Mouse (Mus musculus) kidney, embryonic 15.5 days (tissue): ENCODE data around the gene Msh5. TPM values are rescaled to one million over a fixed set of nuclear protein-coding genes. Genes with fewer than 3 reads are reported as not detected.

Experiments
- ATAC-seq: fragments of 200-750 bp; cut with Nextera tagmentation; replicated peaks from 2 replicates; pipeline ENCODE4 v1.8.0; 2017; ENCODE audit warnings: moderate TSS enrichment; ENCODE audit not compliant: low FRiP score
- H3K27ac ChIP-seq: fragments of 300-500 bp; sonication (generic); 2 replicates; pipeline ENCODE4 v1.5.1; 2015; ENCODE audit warnings: mild to moderate bottlenecking, inconsistent platforms
- H3K27me3 ChIP-seq: fragments of 300-500 bp; sonication (generic); 2 replicates; pipeline ENCODE4 v1.6.1; 2015; ENCODE audit warnings: inconsistent platforms
- H3K36me3 ChIP-seq: fragments of 300-500 bp; sonication (generic); 2 replicates; pipeline ENCODE4 v1.6.1; 2015; ENCODE audit warnings: inconsistent platforms
- H3K4me1 ChIP-seq: fragments of 300-500 bp; sonication (generic); 2 replicates; pipeline ENCODE4 v1.6.1; 2015; ENCODE audit warnings: inconsistent platforms
- H3K4me2 ChIP-seq: fragments of 300-500 bp; sonication (generic); 2 replicates; pipeline ENCODE4 v1.6.1; 2015; ENCODE audit warnings: moderate library complexity, mild to moderate bottlenecking, inconsistent platforms
- H3K4me3 ChIP-seq: fragments of 300-500 bp; sonication (generic); replicated peaks from 2 replicates; pipeline ENCODE4 v1.5.1; 2015; ENCODE audit warnings: mild to moderate bottlenecking, inconsistent platforms
- H3K9ac ChIP-seq: fragments of 300-500 bp; sonication (generic); 2 replicates; pipeline ENCODE4 v1.6.1; 2015; ENCODE audit warnings: mild to moderate bottlenecking, inconsistent platforms
- H3K9me3 ChIP-seq: fragments of 300-500 bp; sonication (generic); replicated peaks from 2 replicates; pipeline ENCODE4 v1.6.1; 2016; ENCODE audit warnings: inconsistent platforms
- WGBS: fragments of 180-500 bp; shearing (Covaris S2); methylation state at CpG from one replicate; pipeline ENCODE4 v1.1.7; 2015; ENCODE audit warnings: mixed read lengths; 5-methylcytosine and 5-hydroxymethylcytosine counted together
- polyA plus RNA-seq: library from polyadenylated mRNA; unstranded; fragments of >200 nt; fragmentation: Nextera tagmentation; extraction: Ambion mirVana; gene quantifications from 2 replicates; pipeline ENCODE4 v1.2.1, GENCODE M21; 2015

Gene Msh5
- polyA plus RNA-seq, 1 experiment from 2014 or later = 5.4 TPM

GRCm38 (mm10) chr17:35080710-35081109 is 34.2 kb upstream of the Msh5 start:
- H3K4me2 ChIP-seq = no peak overlapping the region
- H3K36me3 ChIP-seq = no peaks in the 10 kb centered on the region
- H3K9me3 ChIP-seq = no peaks in the 10 kb centered on the region
- no peaks in the 10 kb centered on the region for H3K27me3 ChIP-seq
- no peak for ATAC-seq
- 80% methylated on average over 4 of the region's 4 CpGs for WGBS
- no peak overlapping the region for H3K9ac ChIP-seq
- no peak overlapping the region for H3K4me3 ChIP-seq
- peaks cover 26% of the 10 kb centered on the region for H3K4me1 ChIP-seq
- no peak overlapping the region for H3K27ac ChIP-seq

DNA sequence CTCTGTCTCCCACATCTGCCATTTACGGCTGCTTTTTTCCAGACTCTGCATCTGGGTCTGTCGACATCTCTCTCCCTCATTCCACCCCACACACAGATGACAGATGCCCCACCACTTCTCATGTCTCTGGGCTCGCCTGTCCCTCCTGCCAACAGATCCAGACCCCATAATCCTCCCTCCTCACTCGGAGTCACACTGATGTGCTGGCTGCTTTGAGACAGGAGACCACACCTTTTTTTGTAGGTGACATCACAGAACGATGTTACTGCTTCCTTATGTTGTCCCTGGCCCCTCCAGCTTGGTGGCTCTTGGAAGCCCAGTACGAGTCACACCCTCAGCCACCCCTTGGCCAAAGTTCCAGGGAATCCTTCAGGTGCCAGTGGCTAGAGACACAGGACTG is 33.7 kb upstream of the Msh5 start:
- H3K36me3 ChIP-seq = no peaks in the 10 kb centered on the region
- no peak for ATAC-seq
- H3K27me3 ChIP-seq = no peaks in the 10 kb centered on the region
- H3K9me3 ChIP-seq = no peaks in the 10 kb centered on the region
- WGBS = 40% methylated on average over 6 of the region's 6 CpGs
- H3K9ac ChIP-seq = no peak overlapping the region
- no peak overlapping the region for H3K4me2 ChIP-seq
- no peak overlapping the region for H3K27ac ChIP-seq
- peaks cover 26% of the 10 kb centered on the region for H3K4me1 ChIP-seq
- no peak overlapping the region for H3K4me3 ChIP-seq

DNA sequence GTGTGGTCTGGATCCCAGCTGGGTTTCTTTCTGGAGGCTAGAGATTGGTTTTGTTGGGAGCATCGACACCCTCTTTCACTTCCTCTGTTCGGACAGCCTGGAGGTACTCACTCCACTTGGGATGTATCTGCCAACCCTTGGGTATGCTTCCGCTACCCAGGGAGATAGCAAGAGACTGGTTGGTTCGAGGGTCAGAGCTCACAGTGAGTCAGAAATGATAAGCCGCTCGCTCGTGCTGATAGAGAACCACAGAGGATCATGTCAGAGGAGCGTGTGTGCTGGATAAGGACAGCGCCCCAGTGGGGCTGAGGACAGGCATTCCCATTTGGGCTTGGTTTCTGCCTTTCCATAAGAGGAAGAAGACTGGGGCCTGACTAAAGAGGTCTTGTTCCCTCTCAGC is 33.2 kb upstream of the Msh5 start:
- Histone ChIP-seq H3K4me1 (peaks cover 26% of the 10 kb centered on the region), H3K36me3 (no peaks in the 10 kb centered on the region), H3K4me2 (no peak overlapping the region), H3K4me3 (no peak overlapping the region), H3K27me3 (no peaks in the 10 kb centered on the region), H3K27ac (no peak overlapping the region), H3K9ac (no peak overlapping the region), H3K9me3 (no peaks in the 10 kb centered on the region)
- ATAC-seq = 0 out of 2 replicates have a peak, but pooled peaks have one; percentile 22
- 73% methylated on average over 9 of the region's 9 CpGs for WGBS

DNA sequence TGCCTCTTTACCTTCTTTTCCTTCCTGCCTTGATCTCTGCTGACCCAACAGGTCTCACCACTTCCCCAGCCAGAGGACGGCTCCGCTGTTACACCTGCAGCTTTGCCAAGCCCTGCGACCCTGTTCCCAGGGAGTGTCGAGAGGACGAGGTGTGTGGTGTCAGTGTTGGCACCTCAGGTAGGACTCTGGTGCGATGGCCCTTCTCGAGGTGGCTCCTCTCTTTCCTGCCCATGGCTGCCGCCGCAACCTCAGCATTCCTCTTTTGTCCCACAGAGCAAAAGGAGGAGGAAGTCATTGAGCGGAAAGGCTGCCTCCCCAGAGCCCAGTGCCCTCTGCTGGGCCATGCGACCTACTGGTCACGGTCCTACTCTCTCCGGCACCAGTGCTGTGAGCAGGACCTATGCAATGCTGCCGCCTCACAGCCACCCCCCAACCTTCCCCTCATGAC is 31.3 kb upstream of the Msh5 start, which contains the start of gene Ly6g6d:
Gene Ly6g6d, minus strand, starts transcription at position 280 of the 448 bp plus-strand sequence.
- no peaks in the 10 kb centered on the region for H3K27me3 ChIP-seq
- peak; percentile 72 for ATAC-seq
- H3K4me2 ChIP-seq = peak within 1 kb of the TSS; percentile 66
- peak within 1 kb of the TSS; percentile 41 for H3K4me3 ChIP-seq
- 3% methylated on average over 14 of the region's 14 CpGs for WGBS
- no peaks in the 10 kb centered on the region for H3K36me3 ChIP-seq
- peak within 1 kb of the TSS; percentile 51 for H3K9ac ChIP-seq
- peak within 1 kb of the TSS; percentile 79 for H3K27ac ChIP-seq
- peaks cover 29% of the 10 kb centered on the region for H3K4me1 ChIP-seq
- H3K9me3 ChIP-seq = no peaks in the 10 kb centered on the region

DNA sequence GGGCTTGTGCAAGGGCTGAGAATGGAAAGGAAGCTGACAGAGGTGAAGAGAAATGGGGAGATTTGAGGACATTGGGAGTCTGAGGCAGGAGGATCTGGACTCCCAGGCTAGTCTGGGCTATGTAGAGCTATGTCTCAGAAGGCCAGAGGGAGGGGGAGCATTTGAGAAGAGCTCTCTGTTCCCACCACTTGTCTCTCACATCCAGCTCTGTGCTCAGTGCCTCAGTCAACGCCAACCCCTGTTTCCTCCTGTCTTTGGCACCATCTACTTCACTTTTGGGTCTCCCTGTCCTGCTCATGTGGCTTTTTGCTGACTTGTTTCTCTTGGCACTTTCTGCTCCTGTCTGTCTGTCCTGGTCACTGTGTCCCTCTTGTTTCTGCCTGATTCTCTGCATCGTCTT is 30.7 kb upstream of the Msh5 start:
- ATAC-seq = 0 out of 2 replicates have a peak, but pooled peaks have one; percentile 35
- Histone ChIP-seq H3K27ac (peak overlapping the region; percentile 79), H3K9ac (peak overlapping the region; percentile 51), H3K36me3 (no peaks in the 10 kb centered on the region), H3K27me3 (no peaks in the 10 kb centered on the region), H3K4me3 (peak overlapping the region; percentile 41), H3K9me3 (no peaks in the 10 kb centered on the region), H3K4me2 (peak overlapping the region; percentile 66), H3K4me1 (peaks cover 29% of the 10 kb centered on the region)
- 7% methylated on average over 2 of the region's 2 CpGs for WGBS

DNA sequence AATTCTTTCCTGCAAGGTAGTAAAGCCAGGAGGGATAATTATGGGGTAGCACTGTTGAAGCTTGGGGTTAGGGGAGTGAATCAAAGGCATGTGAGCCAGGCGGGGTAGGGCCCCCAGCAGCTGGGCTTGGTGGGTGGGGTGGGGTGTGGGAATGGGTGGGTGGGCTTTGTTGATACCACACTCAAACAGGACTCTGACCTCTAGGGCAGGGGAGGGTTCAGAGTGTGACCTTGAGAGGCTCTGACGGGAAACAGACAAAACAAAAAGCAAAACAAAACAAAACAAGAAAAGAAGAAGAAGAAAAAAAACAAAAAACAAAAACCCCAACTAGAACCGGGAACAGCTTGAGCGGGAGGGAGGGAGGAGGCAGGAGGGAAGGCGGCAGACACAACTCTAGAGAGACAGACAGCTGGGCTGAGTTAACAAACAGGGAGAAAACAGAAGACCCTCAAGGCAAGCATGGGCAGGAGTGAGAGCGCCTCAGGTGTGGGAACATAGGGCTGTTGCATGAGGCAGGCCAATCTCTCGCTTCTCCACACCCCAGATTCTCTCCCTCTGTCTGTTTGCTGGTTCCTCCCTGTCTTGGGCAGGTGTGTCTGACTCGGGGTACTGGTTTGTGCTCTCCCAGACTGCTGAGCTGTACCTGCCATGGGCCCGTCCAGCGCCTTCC is 30.1 kb upstream of the Msh5 start, which contains the start of gene Ly6g6e:
Gene Ly6g6e, plus strand, starts transcription at position 396 of the 670 bp plus-strand sequence.
- Histone ChIP-seq H3K4me2 (peak within 1 kb of the TSS; percentile 66), H3K4me1 (peaks cover 34% of the 10 kb centered on the region), H3K4me3 (peak within 1 kb of the TSS; percentile 41), H3K9ac (peak within 1 kb of the TSS; percentile 51), H3K27ac (peak within 1 kb of the TSS; percentile 79), H3K27me3 (no peaks in the 10 kb centered on the region), H3K36me3 (no peaks in the 10 kb centered on the region), H3K9me3 (no peaks in the 10 kb centered on the region)
- no peak for ATAC-seq
- WGBS = 32% methylated on average over 10 of the region's 10 CpGs

GRCm38 (mm10) chr17:35074097-35074496 is 27.6 kb upstream of the Msh5 start:
- H3K4me2 ChIP-seq = no peak overlapping the region
- peaks cover 38% of the 10 kb centered on the region for H3K4me1 ChIP-seq
- H3K36me3 ChIP-seq = no peaks in the 10 kb centered on the region
- no peak overlapping the region for H3K27ac ChIP-seq
- 37% methylated on average over 17 of the region's 17 CpGs for WGBS
- H3K9ac ChIP-seq = no peak overlapping the region
- no peaks in the 10 kb centered on the region for H3K9me3 ChIP-seq
- no peak for ATAC-seq
- H3K4me3 ChIP-seq = no peak overlapping the region
- no peaks in the 10 kb centered on the region for H3K27me3 ChIP-seq

DNA sequence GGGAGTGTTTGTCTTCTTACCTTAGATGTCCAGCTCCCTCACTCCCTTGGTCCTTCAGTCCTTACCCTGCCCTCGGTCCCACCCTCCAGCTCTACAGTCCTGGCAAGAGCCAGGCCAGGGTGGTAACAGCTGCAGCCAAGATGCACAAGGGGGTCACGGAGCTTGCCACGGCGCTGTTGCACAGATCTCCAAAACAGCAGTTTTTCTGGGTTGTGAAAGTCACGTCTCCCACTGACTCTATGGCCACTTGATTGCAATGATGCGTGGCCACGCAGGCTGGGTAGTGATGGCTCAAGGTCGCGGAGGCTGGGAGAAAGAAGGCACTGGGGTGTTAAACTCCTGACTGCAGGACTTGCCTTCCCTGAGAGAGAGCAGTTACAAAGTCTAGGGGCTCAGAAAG is 24.9 kb upstream of the Msh5 start:
- Histone ChIP-seq H3K9ac (no peak overlapping the region), H3K27ac (no peak overlapping the region), H3K4me2 (no peak overlapping the region), H3K9me3 (no peaks in the 10 kb centered on the region), H3K27me3 (peaks cover 12% of the 10 kb centered on the region), H3K36me3 (no peaks in the 10 kb centered on the region), H3K4me3 (no peak overlapping the region), H3K4me1 (peaks cover 18% of the 10 kb centered on the region)
- no peak for ATAC-seq
- 48% methylated on average over 9 of the region's 9 CpGs for WGBS

GRCm38 (mm10) chr17:35070556-35071229 is 24.1 kb upstream of the Msh5 start:
- no peak overlapping the region for H3K27ac ChIP-seq
- 64% methylated on average over 6 of the region's 6 CpGs for WGBS
- no peak for ATAC-seq

GRCm38 (mm10) chr17:35068213-35068914 is 21.8 kb upstream of the Msh5 start:
- H3K9me3 ChIP-seq = no peaks in the 10 kb centered on the region
- peaks cover 38% of the 10 kb centered on the region for H3K4me1 ChIP-seq
- H3K27ac ChIP-seq = no peak overlapping the region
- no peak for ATAC-seq
- H3K27me3 ChIP-seq = peaks cover 22% of the 10 kb centered on the region
- H3K4me2 ChIP-seq = no peak overlapping the region
- no peak overlapping the region for H3K4me3 ChIP-seq
- 77% methylated on average over 17 of the region's 17 CpGs for WGBS
- H3K36me3 ChIP-seq = peaks cover 2% of the 10 kb centered on the region
- H3K9ac ChIP-seq = no peak overlapping the region

More at GRCm38 (mm10) chr17:35070556-35071229, 24.1 kb upstream of the Msh5 start:
- no peaks in the 10 kb centered on the region for H3K36me3 ChIP-seq
- H3K4me1 ChIP-seq = peaks cover 19% of the 10 kb centered on the region
- H3K9me3 ChIP-seq = no peaks in the 10 kb centered on the region
- H3K4me3 ChIP-seq = no peak overlapping the region
- no peak overlapping the region for H3K4me2 ChIP-seq
- H3K9ac ChIP-seq = no peak overlapping the region
- peaks cover 19% of the 10 kb centered on the region for H3K27me3 ChIP-seq

GRCm38 (mm10) chr17:35066084-35066483 is 19.5 kb upstream of the Msh5 start, which contains the start of gene Mpig6b:
Gene Mpig6b, minus strand, starts transcription at chr17:35066184.
- Histone ChIP-seq H3K4me3 (peak within 1 kb of the TSS; percentile 37), H3K4me2 (peak within 1 kb of the TSS; percentile 76), H3K36me3 (peaks cover 25% of the 10 kb centered on the region), H3K9ac (peak within 1 kb of the TSS; percentile 40), H3K27ac (peak within 1 kb of the TSS; percentile 78), H3K4me1 (peaks cover 38% of the 10 kb centered on the region), H3K27me3 (peaks cover 22% of the 10 kb centered on the region), H3K9me3 (no peaks in the 10 kb centered on the region)
- WGBS = 51% methylated on average over 10 of the region's 10 CpGs
- ATAC-seq = no peak
